Mouse (Mus musculus): ENCODE data around the gene Pltp. TPM values are rescaled to one million over a fixed set of nuclear protein-coding genes. Genes with fewer than 3 reads are reported as not detected.

Gene Pltp
- total RNA-seq, 2 experiments from 2014 or later = 37.7 to 39.3 TPM

GRCm38 (mm10) chr2:164850061-164850460 lies 7.5 kb downstream of the Pltp start:
- DNase-seq = no peak

GRCm38 (mm10) chr2:164845782-164846181 lies 11.7 kb downstream of the Pltp start:
- DNase-seq = no peak

- no peak for DNase-seq
Observed at GRCm38 (mm10) chr2:164835164-164835563, 22.3 kb downstream of the Pltp start.

- peak in 1 of 2 experiments; percentile 42 for DNase-seq
Observed at GRCm38 (mm10) chr2:164834531-164834930, 23.0 kb downstream of the Pltp start.

GRCm38 (mm10) chr2:164833314-164833959 lies 24.1 kb downstream of the Pltp start, which contains the start of gene Neurl2:
Gene Neurl2, minus strand, starts transcription at chr2:164833456.
- DNase-seq = peak; percentile 94 to 95

- peak; percentile 87 to 88 for DNase-seq
Observed at GRCm38 (mm10) chr2:164832748-164833301, 24.7 kb downstream of the Pltp start, which contains the start of gene Ctsa. Gene Ctsa, plus strand, starts transcription at chr2:164832873.

- no peak for DNase-seq
Observed at GRCm38 (mm10) chr2:164832032-164832747, 25.3 kb downstream of the Pltp start.

- DNase-seq = no peak
Observed at GRCm38 (mm10) chr2:164831029-164831428, 26.5 kb downstream of the Pltp start.

GRCm38 (mm10) chr2:164829090-164829489 lies 28.4 kb downstream of the Pltp start:
- DNase-seq = no peak

GRCm38 (mm10) chr2:164828437-164828836 lies 29.1 kb downstream of the Pltp start, which contains the start of gene Spata25:
Gene Spata25, minus strand, starts transcription at chr2:164828537.
- no peak for DNase-seq

- no peak for DNase-seq
Observed at GRCm38 (mm10) chr2:164827146-164827850, 30.2 kb downstream of the Pltp start.

- DNase-seq = no peak
Observed at GRCm38 (mm10) chr2:164825521-164825920, 32.0 kb downstream of the Pltp start.

- no peak for DNase-seq
Observed at GRCm38 (mm10) chr2:164823969-164824368, 33.5 kb downstream of the Pltp start.

GRCm38 (mm10) chr2:164823181-164823585 lies 34.3 kb downstream of the Pltp start:
- peak in 1 of 2 experiments; percentile 29 for DNase-seq

- DNase-seq = peak; percentile 100
Observed at GRCm38 (mm10) chr2:164822636-164823165, 34.8 kb downstream of the Pltp start, which contains the start of gene Zswim1. Gene Zswim1, plus strand, starts transcription at chr2:164822686.

- no peak for DNase-seq
Observed at GRCm38 (mm10) chr2:164821060-164821459, 36.5 kb downstream of the Pltp start.

- no peak for DNase-seq
Observed at GRCm38 (mm10) chr2:164817703-164818102, 39.8 kb downstream of the Pltp start.

GRCm38 (mm10) chr2:164817206-164817605 lies 40.3 kb downstream of the Pltp start:
- DNase-seq = no peak

GRCm38 (mm10) chr2:164815821-164816220 lies 41.7 kb downstream of the Pltp start:
- no peak for DNase-seq

- DNase-seq = no peak
Observed at GRCm38 (mm10) chr2:164815348-164815747, 42.2 kb downstream of the Pltp start.

GRCm38 (mm10) chr2:164813557-164813956 lies 44.0 kb downstream of the Pltp start:
- no peak for DNase-seq

- no peak for DNase-seq
Observed at GRCm38 (mm10) chr2:164806614-164807013, 50.9 kb downstream of the Pltp start.
